Mouse (Mus musculus) liver, postnatal 0 days (tissue): ENCODE measurements around the gene Fhad1.

Experiments used
- CTCF ChIP-seq: sonication (generic); IDR thresholded peaks from 2 replicates; pipeline ENCODE4 v1.5.1; 2016; ENCODE audit warnings: antibody characterized with exemption, low read depth
- EP300 ChIP-seq: IDR thresholded peaks from 2 replicates; pipeline ENCODE4 v1.6.1; 2016; ENCODE audit warnings: antibody characterized with exemption, low read depth, mild to moderate bottlenecking

- TF ChIP-seq CTCF (no peak), EP300 (no peak)
These were observed 140.7 kb downstream of the Fhad1 start for GRCm38 (mm10) chr4:141874111-141874600.
